Mouse (Mus musculus): ENCODE measurements at regions not wholly inside any gene's neighbourhood (a gene's known extent, or its start where the extent isn't known, plus 50 kb on each side); places are given as distances from the start of the nearest gene placed in this dataset.

- Histone ChIP-seq H3K27me3 (ENCODE audit: insufficient read depth, low read length) (no peaks in the 10 kb centered on the region), H3K4me1 (ENCODE audit: insufficient read depth) (no peaks in the 10 kb centered on the region), H3K27ac (ENCODE audit: low read depth) (no peak overlapping the region), H3K4me3 (ENCODE audit: low read depth, low read length) (no peak overlapping the region), H3K4me2 (no peak overlapping the region), H3K9ac (no peak overlapping the region), H3K9me3 (ENCODE audit: low read depth, low read length) (no peaks in the 10 kb centered on the region), H3K36me3 (ENCODE audit: insufficient read depth) (no peaks in the 10 kb centered on the region)
- 65% methylated on average over 4 of the region's 4 CpGs for WGBS
- ATAC-seq (ENCODE audit: insufficient read depth) (no peak), DNase-seq (no peak)
- peak; percentile 29; the same call in 1 of the 2 replicates for TF ChIP-seq CTCF (IDR thresholded peaks at IDR 0.05; ENCODE audit: low read depth)
Measured at GRCm38 (mm10) chr5:119758880-119759279, 73.6 kb upstream of the Tbx5 start.

GRCm38 (mm10) chr5:119762102-119762501 lies 70.4 kb upstream of the Tbx5 start:
- no peak overlapping the region for H3K9ac ChIP-seq
- no peaks in the 10 kb centered on the region for H3K9me3 ChIP-seq (ENCODE audit: low read depth, low read length)
- no peak for ATAC-seq (ENCODE audit: insufficient read depth)
- peak; percentile 55 for TF ChIP-seq CTCF (IDR thresholded peaks at IDR 0.05; ENCODE audit: low read depth)
- H3K27ac ChIP-seq (ENCODE audit: low read depth), result no peak overlapping the region
- 0 out of 2 replicates have a peak, but pooled peaks cover 3% of the 10 kb centered on the region for H3K4me1 ChIP-seq (ENCODE audit: insufficient read depth)
- H3K27me3 ChIP-seq (ENCODE audit: insufficient read depth, low read length), result no peaks in the 10 kb centered on the region
- no peak overlapping the region for H3K4me3 ChIP-seq (ENCODE audit: low read depth, low read length)
- no peaks in the 10 kb centered on the region for H3K36me3 ChIP-seq (ENCODE audit: insufficient read depth)
- DNase-seq, result no peak
- no peak overlapping the region for H3K4me2 ChIP-seq
- WGBS, result 68% methylated on average over 4 of the region's 4 CpGs

- H3K36me3 ChIP-seq (ENCODE audit: insufficient read depth), result no peaks in the 10 kb centered on the region
- no peaks in the 10 kb centered on the region for H3K27me3 ChIP-seq (ENCODE audit: insufficient read depth, low read length)
- no peak overlapping the region for H3K9ac ChIP-seq
- H3K9me3 ChIP-seq (ENCODE audit: low read depth, low read length), result no peaks in the 10 kb centered on the region
- 0 out of 2 replicates have a peak, but pooled peaks cover 3% of the 10 kb centered on the region for H3K4me1 ChIP-seq (ENCODE audit: insufficient read depth)
- no peak for TF ChIP-seq CTCF (IDR thresholded peaks at IDR 0.05; ENCODE audit: low read depth)
- no peak overlapping the region for H3K4me2 ChIP-seq
- H3K27ac ChIP-seq (ENCODE audit: low read depth), result no peak overlapping the region
- ATAC-seq (ENCODE audit: insufficient read depth) (no peak), DNase-seq (no peak)
- no peak overlapping the region for H3K4me3 ChIP-seq (ENCODE audit: low read depth, low read length)
- 32% methylated on average over 7 of the region's 7 CpGs for WGBS
Measured at GRCm38 (mm10) chr5:119763337-119763736, 69.1 kb upstream of the Tbx5 start.

GRCm38 (mm10) chr5:119766372-119766771 lies 66.1 kb upstream of the Tbx5 start:
- H3K4me3 ChIP-seq (ENCODE audit: low read depth, low read length), result no peak overlapping the region
- no peak overlapping the region; the same call in 1 of the 2 replicates for H3K9ac ChIP-seq
- no peaks in the 10 kb centered on the region for H3K27me3 ChIP-seq (ENCODE audit: insufficient read depth, low read length)
- no peaks in the 10 kb centered on the region for H3K36me3 ChIP-seq (ENCODE audit: insufficient read depth)
- no peak for TF ChIP-seq CTCF (IDR thresholded peaks at IDR 0.05; ENCODE audit: low read depth)
- peak; percentile 44; the same call in 1 of the 2 replicates for ATAC-seq (ENCODE audit: insufficient read depth)
- no peaks in the 10 kb centered on the region for H3K9me3 ChIP-seq (ENCODE audit: low read depth, low read length)
- H3K4me1 ChIP-seq (ENCODE audit: insufficient read depth), result 0 out of 2 replicates have a peak, but pooled peaks cover 3% of the 10 kb centered on the region
- H3K4me2 ChIP-seq, result peak overlapping the region; percentile 32; the same call in 1 of the 2 replicates
- 12% methylated on average over 13 of the region's 13 CpGs for WGBS
- peak; percentile 56 for DNase-seq
- H3K27ac ChIP-seq (ENCODE audit: low read depth), result 0 out of 2 replicates have a peak overlapping the region, but pooled peaks have one; percentile 42

GRCm38 (mm10) chr5:119770951-119771350 lies 61.5 kb upstream of the Tbx5 start:
- WGBS, result 50% methylated on average over 2 of the region's 2 CpGs

GRCm38 (mm10) chr5:119776106-119776887 lies 56.2 kb upstream of the Tbx5 start:
- 30% methylated on average over 9 of the region's 9 CpGs for WGBS
- Histone ChIP-seq H3K27me3 (ENCODE audit: insufficient read depth, low read length) (no peaks in the 10 kb centered on the region), H3K9me3 (ENCODE audit: low read depth, low read length) (no peaks in the 10 kb centered on the region), H3K9ac (no peak overlapping the region), H3K4me2 (0 out of 2 replicates have a peak overlapping the region, but pooled peaks have one; percentile 5), H3K4me3 (ENCODE audit: low read depth, low read length) (no peak overlapping the region), H3K27ac (ENCODE audit: low read depth) (peak overlapping the region; percentile 77), H3K4me1 (ENCODE audit: insufficient read depth) (peaks cover 6% of the 10 kb centered on the region), H3K36me3 (ENCODE audit: insufficient read depth) (no peaks in the 10 kb centered on the region)
- no peak for TF ChIP-seq CTCF (IDR thresholded peaks at IDR 0.05; ENCODE audit: low read depth)
- ATAC-seq (ENCODE audit: insufficient read depth) (peak; percentile 90), DNase-seq (peak; percentile 91)

More at GRCm38 (mm10) chr5:119770951-119771350, 61.5 kb upstream of the Tbx5 start:
- Histone ChIP-seq H3K9me3 (ENCODE audit: low read depth, low read length) (no peaks in the 10 kb centered on the region), H3K9ac (no peak overlapping the region), H3K27ac (ENCODE audit: low read depth) (no peak overlapping the region), H3K4me1 (ENCODE audit: insufficient read depth) (peaks cover 4% of the 10 kb centered on the region; the same call in 1 of the 2 replicates), H3K4me2 (no peak overlapping the region), H3K4me3 (ENCODE audit: low read depth, low read length) (no peak overlapping the region), H3K36me3 (ENCODE audit: insufficient read depth) (no peaks in the 10 kb centered on the region), H3K27me3 (ENCODE audit: insufficient read depth, low read length) (no peaks in the 10 kb centered on the region)
- DNase-seq (no peak), ATAC-seq (ENCODE audit: insufficient read depth) (no peak)
- TF ChIP-seq CTCF (IDR thresholded peaks at IDR 0.05; ENCODE audit: low read depth), result no peak

- Histone ChIP-seq H3K27me3 (ENCODE audit: insufficient read depth, low read length) (no peaks in the 10 kb centered on the region), H3K36me3 (ENCODE audit: insufficient read depth) (no peaks in the 10 kb centered on the region), H3K9ac (no peak overlapping the region), H3K4me1 (ENCODE audit: insufficient read depth) (peaks cover 6% of the 10 kb centered on the region), H3K27ac (ENCODE audit: low read depth) (peak overlapping the region; percentile 77; the same call in 1 of the 2 replicates), H3K9me3 (ENCODE audit: low read depth, low read length) (no peaks in the 10 kb centered on the region), H3K4me3 (ENCODE audit: low read depth, low read length) (no peak overlapping the region), H3K4me2 (no peak overlapping the region)
- TF ChIP-seq CTCF (IDR thresholded peaks at IDR 0.05; ENCODE audit: low read depth), result peak; percentile 75
- no peak for ATAC-seq (ENCODE audit: insufficient read depth)
- DNase-seq, result peak; percentile 92
- WGBS, result 7% methylated on average over 2 of the region's 2 CpGs
Measured at GRCm38 (mm10) chr5:119777836-119778235, 54.6 kb upstream of the Tbx5 start.

Data from lung, embryonic 14.5 days (tissue).